20 mouse cellular contexts compared by ENCODE assay signal in the genomic region with DNA sequence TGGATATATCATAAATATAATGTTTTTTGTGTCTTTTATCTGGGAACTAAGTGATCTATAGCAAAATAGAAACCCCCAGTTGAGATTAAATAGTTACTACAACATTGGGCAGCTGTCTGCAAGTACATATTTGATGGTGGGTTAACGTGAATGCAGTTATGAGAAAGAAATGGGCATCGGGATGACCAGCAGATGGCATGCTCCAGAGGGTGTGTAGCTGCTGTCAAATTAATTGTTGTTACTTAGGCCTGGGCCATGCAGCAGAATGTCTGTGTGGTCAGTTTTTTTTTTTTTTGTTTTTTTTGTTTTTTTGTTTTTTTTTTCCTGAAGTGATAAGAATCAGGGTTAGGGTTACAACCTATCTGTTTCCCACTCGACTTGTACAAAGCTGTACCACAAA.
A peak's percentile ranks its signal among the peaks of the same experiment; 100 is the strongest.
DNase-seq lines count a peak whose midpoint lies in the region; TF ChIP-seq lines count a peak whose summit lies in the region.
"Had no signal": no experiment of that assay in that cellular context is flagged by ENCODE, and none has a peak within 500 bp of the region (broad histone marks: within the 10 kb centered on the region; RNA-seq: fewer than 3 reads in every experiment).

No protein-coding gene starts in this region.

- no peak overlapping the region for H3K27ac ChIP-seq in layer of hippocampus, adult 2 months
- H3K27ac ChIP-seq in embryonic facial prominence, embryonic 10.5 days (replicated peaks), result no peak overlapping the region
- H3K27ac ChIP-seq: embryonic facial prominence, embryonic 12.5 days; hindbrain, embryonic 13.5 days; limb, embryonic 12.5 days; liver, embryonic 14.5 days; midbrain, embryonic 12.5 days had no signal

- peak; percentile 0 to 13 for DNase-seq in adrenal gland, postnatal 36 days
- DNase-seq in adrenal gland, adult 18-20 months (ENCODE audit: low spot score in 2 of 2), result no peak
- DNase-seq in layer of hippocampus, adult 2 months (ENCODE audit: low spot score in 2 of 2), result no peak
- no peak for DNase-seq in layer of hippocampus, adult 9-11 months
- DNase-seq in cerebellum, adult 8-10 months, result peak; percentile 7
- DNase-seq in retina, postnatal 1 day, result peak; percentile 19
- DNase-seq in right cerebral cortex, adult 2 months (ENCODE audit: low spot score in 2 of 2), result no peak
- no peak for DNase-seq in embryonic facial prominence, embryonic 10.5 days (ENCODE audit: low spot score)
- DNase-seq: adrenal gland, adult 2 months; forebrain, postnatal 0 days; gastrocnemius, postnatal 14 days; kidney, adult 11 months; layer of hippocampus, postnatal 36 days; lung, postnatal 36 days; thymus, adult 18-20 months had no signal

- no peaks in the 10 kb centered on the region for H3K9me3 ChIP-seq in embryonic facial prominence, embryonic 10.5 days
- H3K9me3 ChIP-seq: embryonic facial prominence, embryonic 12.5 days; hindbrain, embryonic 13.5 days; limb, embryonic 12.5 days; midbrain, embryonic 12.5 days had no signal

- H3K36me3 ChIP-seq in embryonic facial prominence, embryonic 10.5 days (replicated peaks), result no peaks in the 10 kb centered on the region
- H3K36me3 ChIP-seq: embryonic facial prominence, embryonic 12.5 days; hindbrain, embryonic 13.5 days; limb, embryonic 12.5 days; midbrain, embryonic 12.5 days had no signal

- WGBS in embryonic facial prominence, embryonic 10.5 days, result 76% methylated on average over 3 of the region's 3 CpGs

- no peaks in the 10 kb centered on the region for H3K4me1 ChIP-seq in embryonic facial prominence, embryonic 10.5 days
- H3K4me1 ChIP-seq: embryonic facial prominence, embryonic 12.5 days; hindbrain, embryonic 13.5 days; limb, embryonic 12.5 days; midbrain, embryonic 12.5 days had no signal

- no peaks in the 10 kb centered on the region for H3K27me3 ChIP-seq in embryonic facial prominence, embryonic 10.5 days (replicated peaks; ENCODE audit: low read depth, poor library complexity, severe bottlenecking)
- H3K27me3 ChIP-seq: embryonic facial prominence, embryonic 12.5 days; hindbrain, embryonic 13.5 days; limb, embryonic 12.5 days; midbrain, embryonic 12.5 days had no signal

- peak; percentile 28 for TF ChIP-seq CTCF in layer of hippocampus, adult 2 months (conservative IDR thresholded peaks at IDR 0.05)

- H3K4me3 ChIP-seq in layer of hippocampus, adult 2 months, result no peak overlapping the region
- no peak overlapping the region for H3K4me3 ChIP-seq in embryonic facial prominence, embryonic 10.5 days
- H3K4me3 ChIP-seq: embryonic facial prominence, embryonic 12.5 days; hindbrain, embryonic 13.5 days; limb, embryonic 12.5 days; midbrain, embryonic 12.5 days had no signal

Comparison
In these comparisons a context has a peak if more than half of its experiments do, and no peak if none do; other contexts are left out.
1. DNase-seq: peak in adrenal gland, postnatal 36 days (2 of 2), cerebellum, adult 8-10 months (single experiment) and retina, postnatal 1 day (single experiment); none in adrenal gland, adult 18-20 months (0 of 2), layer of hippocampus, adult 2 months (0 of 2), layer of hippocampus, adult 9-11 months (single experiment), right cerebral cortex, adult 2 months (0 of 2) and embryonic facial prominence, embryonic 10.5 days (single experiment).